Mouse (Mus musculus) midbrain, embryonic 11.5 days (tissue): ENCODE measurements around the gene Gm340. TPM values are rescaled to one million over a fixed set of nuclear protein-coding genes. Genes with fewer than 3 reads are reported as not detected.

Source experiments
- ATAC-seq: fragments of 200-750 bp; cut with Nextera tagmentation; 2 replicates; pipeline ENCODE4 v1.8.0; 2017; ENCODE audit warnings: moderate TSS enrichment, moderate library complexity; ENCODE audit not compliant: low FRiP score
- DNase-seq: peaks from one replicate; pipeline ENCODE4 v3.0.0; 2015; ENCODE audit warnings: low spot score; ENCODE audit errors: missing footprints
- H3K27ac ChIP-seq: fragments of 300-500 bp; sonication (generic); 2 replicates; pipeline ENCODE4 v1.5.1; 2014; ENCODE audit warnings: low read depth, low read length
- H3K27me3 ChIP-seq: fragments of 300-500 bp; sonication (generic); 2 replicates; pipeline ENCODE4 v1.6.1; 2014; ENCODE audit warnings: mild to moderate bottlenecking, low read length, moderate library complexity, mixed read lengths; ENCODE audit not compliant: control insufficient read depth, insufficient read depth
- H3K36me3 ChIP-seq: fragments of 300-500 bp; sonication (generic); 2 replicates; pipeline ENCODE4 v1.6.1; 2014; ENCODE audit warnings: mild to moderate bottlenecking, low read length, moderate library complexity, mixed read lengths; ENCODE audit not compliant: control insufficient read depth, insufficient read depth
- H3K4me1 ChIP-seq: fragments of 300-500 bp; sonication (generic); 2 replicates; pipeline ENCODE4 v1.6.1; 2014; ENCODE audit warnings: low read length; ENCODE audit not compliant: control insufficient read depth, insufficient read depth
- H3K4me2 ChIP-seq: fragments of 300-500 bp; sonication (generic); 2 replicates; pipeline ENCODE4 v1.6.1; 2014; ENCODE audit warnings: mild to moderate bottlenecking, moderate library complexity
- H3K4me3 ChIP-seq: fragments of 300-500 bp; sonication (generic); 2 replicates; pipeline ENCODE4 v1.5.1; 2014; ENCODE audit warnings: low read depth, low read length
- H3K9ac ChIP-seq: fragments of 300-500 bp; sonication (generic); 2 replicates; pipeline ENCODE4 v1.6.1; 2014; ENCODE audit warnings: low read length
- H3K9me3 ChIP-seq: fragments of 300-500 bp; sonication (generic); 2 replicates; pipeline ENCODE4 v1.6.1; 2016; ENCODE audit warnings: low read length; ENCODE audit not compliant: control insufficient read depth
- WGBS: fragments of 180-500 bp; shearing (Covaris S2); extraction: QIAGEN DNeasy Blood & Tissue Kit; methylation state at CpG from one replicate; pipeline ENCODE4 v1.1.7; 2014; 5-methylcytosine and 5-hydroxymethylcytosine counted together
- polyA plus RNA-seq: library from polyadenylated mRNA; unstranded; fragments of >200 nt; fragmentation: Nextera tagmentation; extraction: Ambion mirVana; gene quantifications from 2 replicates; pipeline ENCODE4 v1.2.1, GENCODE M21; 2014

The Gm340 gene
- polyA plus RNA-seq, 1 experiment from 2014 or later: 4.9 TPM

DNA sequence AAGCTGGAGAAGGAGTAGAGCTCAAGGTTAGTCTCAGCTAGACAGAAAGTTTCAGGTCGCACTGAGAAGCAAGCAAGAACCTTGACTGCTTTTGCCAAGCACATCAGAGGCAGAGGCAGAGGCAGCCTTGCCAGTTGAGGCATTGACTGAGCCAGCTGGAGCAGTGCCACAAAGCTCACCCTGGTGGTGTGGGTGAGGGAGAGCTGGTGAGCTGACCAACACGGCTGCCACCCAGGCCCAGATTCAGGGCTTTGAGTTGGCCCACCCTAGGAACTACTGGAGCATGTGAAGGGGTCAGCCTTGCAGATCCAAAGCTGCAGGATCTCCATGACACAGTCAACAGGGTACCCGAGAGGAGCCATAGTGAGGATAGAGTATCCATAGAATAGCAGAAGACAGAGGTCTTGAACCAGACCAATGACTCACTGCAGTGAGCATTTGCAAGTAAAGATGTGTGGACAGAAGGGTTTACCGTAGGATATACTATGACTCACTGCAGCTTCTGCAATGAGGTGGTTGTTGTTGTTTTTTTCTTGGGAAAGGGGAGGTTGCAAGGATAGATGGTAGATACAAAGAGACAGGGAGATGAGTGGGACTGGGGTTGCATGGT, 2.8 kb upstream of the Gm340 start:
- DNase-seq: no peak
- ATAC-seq: no peak
- Histone ChIP-seq H3K9me3 (no peaks in the 10 kb centered on the region), H3K36me3 (peaks cover 13% of the 10 kb centered on the region), H3K27me3 (no peaks in the 10 kb centered on the region), H3K4me2 (no peak overlapping the region), H3K9ac (no peak overlapping the region), H3K27ac (no peak overlapping the region), H3K4me3 (no peak overlapping the region), H3K4me1 (no peaks in the 10 kb centered on the region)
- 96% methylated on average over 4 of the region's 4 CpGs for WGBS

DNA sequence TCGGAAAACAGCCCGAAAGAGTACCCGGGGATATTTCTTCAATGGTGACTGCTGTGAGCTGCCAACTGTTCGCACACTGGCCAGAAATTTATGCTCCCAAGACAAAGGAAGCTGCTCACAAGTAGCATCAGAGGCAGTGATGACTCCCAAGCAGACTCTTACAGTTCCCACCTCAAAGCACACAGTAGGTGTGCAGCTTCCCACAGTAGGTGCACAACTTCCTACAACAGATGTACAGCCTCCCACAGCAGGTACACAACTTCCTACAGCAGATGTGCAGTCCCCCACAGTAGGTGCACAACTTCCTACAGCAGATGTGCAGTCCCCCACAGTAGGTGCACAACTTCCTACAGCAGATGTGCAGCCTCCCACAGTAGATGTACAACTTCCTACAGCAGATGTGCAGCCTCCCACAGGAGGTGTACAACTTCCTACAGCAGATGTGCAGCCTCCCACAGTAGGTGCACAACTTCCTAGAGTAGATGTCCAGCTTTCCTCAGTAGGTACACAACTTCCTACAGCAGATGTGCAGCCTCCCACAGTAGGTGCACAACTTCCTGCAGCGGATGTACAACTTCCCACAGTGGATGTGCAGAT, 846 bp downstream of the Gm340 start:
- no peaks in the 10 kb centered on the region for H3K27me3 ChIP-seq
- peak; percentile 28 for DNase-seq
- no peak overlapping the region for H3K4me3 ChIP-seq
- 98% methylated on average over 5 of the region's 5 CpGs for WGBS
- H3K36me3 ChIP-seq: peaks cover 15% of the 10 kb centered on the region
- H3K9me3 ChIP-seq: no peaks in the 10 kb centered on the region
- H3K27ac ChIP-seq: no peak overlapping the region
- H3K4me1 ChIP-seq: no peaks in the 10 kb centered on the region
- no peak for ATAC-seq
- no peak overlapping the region for H3K4me2 ChIP-seq
- H3K9ac ChIP-seq: no peak overlapping the region

DNA sequence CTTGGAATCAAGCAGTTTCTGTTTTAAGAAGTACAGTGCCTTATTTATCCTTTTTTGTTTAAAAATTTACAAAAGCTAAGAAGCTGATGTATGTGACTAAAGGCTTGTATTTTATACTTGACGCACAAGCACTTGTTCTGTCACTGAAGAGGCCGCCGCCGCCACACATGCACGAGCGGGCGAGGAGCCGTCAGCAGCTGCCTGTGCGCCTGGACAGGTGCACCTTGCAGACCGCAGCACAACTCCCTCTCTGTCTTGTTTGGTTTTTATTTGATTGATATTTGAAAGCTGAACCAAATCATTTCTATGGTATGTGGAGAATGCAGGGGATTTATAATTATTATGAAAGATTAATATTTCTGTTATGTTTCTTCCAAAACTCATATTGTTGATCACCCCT, 4.6 kb downstream of the Gm340 start:
- no peak overlapping the region for H3K9ac ChIP-seq
- H3K4me1 ChIP-seq: no peaks in the 10 kb centered on the region
- no peak for ATAC-seq
- DNase-seq: no peak
- no peak overlapping the region for H3K4me3 ChIP-seq
- no peaks in the 10 kb centered on the region for H3K9me3 ChIP-seq
- 97% methylated on average over 10 of the region's 10 CpGs for WGBS
- H3K27me3 ChIP-seq: no peaks in the 10 kb centered on the region
- H3K36me3 ChIP-seq: peaks cover 15% of the 10 kb centered on the region
- H3K4me2 ChIP-seq: no peak overlapping the region
- H3K27ac ChIP-seq: no peak overlapping the region

DNA sequence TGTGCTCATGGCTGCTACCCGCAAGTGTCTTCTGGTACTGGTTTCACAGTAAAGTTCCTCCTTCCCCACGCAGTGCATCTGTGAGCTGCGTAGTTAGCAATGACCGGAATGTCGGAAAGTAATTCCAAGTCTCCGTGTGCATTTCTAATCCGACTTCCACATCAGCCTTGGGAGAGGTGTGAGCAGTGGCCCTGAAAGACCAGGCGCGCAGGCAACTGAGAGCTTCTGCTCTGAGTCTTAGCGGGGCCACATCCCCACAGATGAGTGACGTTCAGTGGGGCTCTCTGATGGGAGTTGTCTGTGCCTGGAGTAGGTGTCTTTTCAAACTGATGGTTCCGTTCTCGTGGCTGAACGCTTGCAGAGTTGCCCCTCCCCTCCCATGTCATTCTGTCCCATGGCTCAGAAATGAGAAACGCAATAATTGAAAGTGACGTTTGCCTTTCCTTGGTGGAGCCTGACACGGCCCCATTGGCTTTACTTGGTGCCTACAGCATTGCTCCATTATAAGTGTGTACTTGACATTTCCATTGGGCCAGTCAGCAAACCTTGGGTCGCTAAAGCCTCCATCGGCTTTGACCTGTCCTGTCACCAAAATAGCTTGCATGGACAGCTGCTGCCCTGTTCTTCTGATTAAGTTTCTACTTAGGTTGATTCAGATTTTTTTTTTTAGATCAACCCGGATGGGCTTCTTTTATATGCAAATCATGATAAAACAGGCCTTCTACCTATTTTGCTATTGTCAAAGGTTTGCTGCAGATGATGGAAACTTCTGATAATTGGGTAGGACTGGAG, 5.5 kb downstream of the Gm340 start:
- 85% methylated on average over 20 of the region's 20 CpGs for whole genome bisulfite sequencing
- ATAC-seq (no peak), DNase-seq (peak; percentile 69)
- peaks cover 8% of the 10 kb centered on the region for H3K36me3 ChIP-seq
- no peaks in the 10 kb centered on the region for H3K4me1 ChIP-seq
- H3K4me2 ChIP-seq: no peak overlapping the region
- no peak overlapping the region for H3K27ac ChIP-seq
- H3K4me3 ChIP-seq: no peak overlapping the region
- no peak overlapping the region for H3K9ac ChIP-seq
- H3K27me3 ChIP-seq: no peaks in the 10 kb centered on the region
- no peaks in the 10 kb centered on the region for H3K9me3 ChIP-seq

DNA sequence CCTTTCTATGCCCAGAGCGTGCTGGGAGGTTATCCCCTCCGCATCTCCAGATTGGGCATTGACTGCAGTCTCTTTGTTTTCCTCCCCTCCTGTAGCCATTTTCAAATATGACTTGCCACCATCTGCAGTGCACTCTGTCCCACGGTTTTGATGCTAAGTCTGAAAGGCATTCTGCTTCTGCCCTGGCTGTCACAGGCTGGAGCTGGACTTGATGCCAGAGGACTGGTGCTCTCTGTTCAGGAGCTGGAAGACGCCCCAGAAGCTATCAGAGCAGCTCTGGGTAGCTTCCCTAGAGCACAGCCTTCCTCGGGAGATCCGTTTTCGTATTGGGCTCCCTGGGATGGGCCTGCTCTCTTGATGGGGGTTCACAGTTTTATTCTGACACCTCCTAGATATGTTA, 6.9 kb downstream of the Gm340 start:
- H3K9ac ChIP-seq: no peak overlapping the region
- no peak overlapping the region for H3K4me2 ChIP-seq
- peak; percentile 49 for DNase-seq
- H3K27me3 ChIP-seq: no peaks in the 10 kb centered on the region
- no peak overlapping the region for H3K27ac ChIP-seq
- ATAC-seq: no peak
- peaks cover 3% of the 10 kb centered on the region; the same call in 1 of the 2 replicates for H3K36me3 ChIP-seq
- H3K9me3 ChIP-seq: no peaks in the 10 kb centered on the region
- WGBS: 87% methylated on average over 7 of the region's 7 CpGs
- no peaks in the 10 kb centered on the region for H3K4me1 ChIP-seq
- no peak overlapping the region for H3K4me3 ChIP-seq

DNA sequence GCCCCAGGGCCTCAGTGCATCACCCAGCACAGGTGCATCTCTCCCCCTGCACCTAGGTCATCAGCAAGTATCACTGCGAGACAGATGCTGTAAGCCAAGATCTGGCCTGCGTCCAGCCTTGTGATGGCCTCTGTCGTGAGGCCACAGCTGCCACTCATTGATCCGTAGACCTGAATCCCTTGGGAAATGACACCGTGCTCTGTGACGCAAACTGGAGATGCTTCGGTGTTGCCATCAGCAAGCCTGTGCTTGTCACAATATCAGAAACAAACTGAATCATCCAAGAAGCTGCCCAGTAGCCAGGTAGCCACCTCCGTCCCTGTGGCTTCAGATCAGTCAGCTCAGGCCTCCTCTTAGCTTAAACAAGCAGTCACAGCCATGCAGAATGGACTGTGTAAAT, 7.5 kb downstream of the Gm340 start:
- Histone ChIP-seq H3K9me3 (no peaks in the 10 kb centered on the region), H3K36me3 (peaks cover 3% of the 10 kb centered on the region; the same call in 1 of the 2 replicates), H3K9ac (no peak overlapping the region), H3K27ac (no peak overlapping the region), H3K4me1 (no peaks in the 10 kb centered on the region), H3K27me3 (no peaks in the 10 kb centered on the region), H3K4me3 (no peak overlapping the region), H3K4me2 (no peak overlapping the region)
- DNase-seq (no peak), ATAC-seq (no peak)
- WGBS: 87% methylated on average over 8 of the region's 8 CpGs

DNA sequence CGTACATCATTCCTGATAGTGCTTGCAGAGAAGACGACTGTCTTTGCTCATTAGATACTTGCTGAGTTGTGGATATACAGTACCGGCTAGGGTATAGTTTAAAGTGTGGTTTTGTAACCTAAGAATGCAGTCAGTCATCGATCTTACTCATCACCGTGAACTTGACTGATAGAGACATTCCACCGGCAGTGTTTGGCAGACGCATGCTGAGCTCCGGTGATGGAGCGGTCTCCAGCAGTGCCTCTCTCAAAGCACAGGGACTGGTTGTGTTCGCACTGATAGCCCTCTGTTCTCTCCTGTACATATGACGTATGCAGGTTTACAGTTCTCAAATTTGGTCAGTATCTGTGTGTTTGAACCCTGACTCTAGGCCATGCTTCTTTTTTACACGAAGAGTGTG, 9.6 kb downstream of the Gm340 start:
- Histone ChIP-seq H3K9ac (no peak overlapping the region), H3K4me3 (no peak overlapping the region), H3K4me1 (no peaks in the 10 kb centered on the region), H3K36me3 (no peaks in the 10 kb centered on the region), H3K27ac (no peak overlapping the region), H3K4me2 (no peak overlapping the region), H3K9me3 (no peaks in the 10 kb centered on the region), H3K27me3 (no peaks in the 10 kb centered on the region)
- DNase-seq (no peak), ATAC-seq (no peak)
- WGBS: 82% methylated on average over 12 of the region's 12 CpGs

DNA sequence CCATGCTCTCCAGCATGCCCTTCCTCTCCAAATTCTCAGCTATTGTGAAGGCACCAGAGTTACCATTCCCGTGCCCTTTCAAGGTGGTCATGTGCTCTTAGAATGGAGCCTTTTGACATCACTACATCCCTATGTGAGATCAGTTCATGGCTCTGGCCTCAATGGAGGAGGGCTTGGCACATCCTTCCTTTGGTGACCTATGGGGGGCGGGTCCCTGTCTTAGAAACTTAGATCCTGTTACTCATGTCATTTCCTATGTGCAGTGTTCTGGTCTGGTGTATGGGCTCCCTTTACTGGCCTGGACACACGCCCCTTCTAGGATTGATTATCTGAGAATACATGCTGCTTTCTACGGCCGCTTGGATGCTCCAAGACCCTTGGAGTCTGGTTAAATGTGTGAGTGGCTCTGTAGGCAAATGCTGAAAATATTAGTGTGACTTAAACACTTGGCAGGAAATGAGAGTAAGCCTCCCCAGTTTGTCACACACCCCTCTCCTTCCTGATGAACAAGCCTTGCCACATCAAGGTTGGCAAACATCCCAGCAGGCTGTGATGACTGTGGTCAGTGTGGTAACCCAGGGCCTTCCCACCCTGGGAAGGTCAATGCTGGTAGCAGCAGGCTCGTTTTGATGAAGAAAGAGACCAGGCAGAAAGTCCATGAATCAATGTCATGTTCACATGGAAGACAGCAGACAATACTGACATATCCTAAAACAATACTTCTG, 15.2 kb downstream of the Gm340 start:
- Histone ChIP-seq H3K4me3 (no peak overlapping the region), H3K4me2 (no peak overlapping the region), H3K9me3 (no peaks in the 10 kb centered on the region), H3K27me3 (no peaks in the 10 kb centered on the region), H3K4me1 (no peaks in the 10 kb centered on the region), H3K9ac (no peak overlapping the region), H3K27ac (no peak overlapping the region), H3K36me3 (no peaks in the 10 kb centered on the region)
- no peak for ATAC-seq
- 93% methylated on average over 6 of the region's 6 CpGs for WGBS
- no peak for DNase-seq

DNA sequence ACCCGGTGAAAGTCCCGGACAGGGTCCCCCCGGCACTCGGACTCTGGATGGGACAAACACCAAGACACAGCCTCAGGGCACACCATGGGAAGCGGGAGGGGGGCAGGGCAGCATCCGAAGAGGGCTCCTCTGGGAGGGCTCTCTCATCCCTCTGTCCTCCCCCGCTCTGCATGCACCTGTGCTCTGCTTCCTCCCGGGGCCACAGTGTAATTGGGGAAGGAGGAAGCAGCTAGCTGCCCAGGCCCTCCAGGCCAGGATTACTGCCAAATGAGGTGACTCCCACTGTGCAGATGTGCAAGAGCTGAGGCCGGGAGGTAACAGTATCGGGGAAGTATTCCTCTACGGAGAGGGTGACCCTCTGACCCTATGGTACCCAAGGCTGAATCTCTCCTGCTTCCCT, 18.5 kb downstream of the Gm340 start:
- H3K4me1 ChIP-seq: no peaks in the 10 kb centered on the region
- no peaks in the 10 kb centered on the region for H3K36me3 ChIP-seq
- H3K27ac ChIP-seq: no peak overlapping the region
- H3K9me3 ChIP-seq: no peaks in the 10 kb centered on the region
- H3K27me3 ChIP-seq: no peaks in the 10 kb centered on the region
- ATAC-seq: no peak
- no peak for DNase-seq
- H3K4me2 ChIP-seq: no peak overlapping the region
- WGBS: 55% methylated on average over 11 of the region's 11 CpGs
- H3K9ac ChIP-seq: no peak overlapping the region
- H3K4me3 ChIP-seq: no peak overlapping the region
